Mouse (Mus musculus) intestine, postnatal 0 days (tissue): ENCODE measurements around the gene Spem1. TPM values are rescaled to one million over a fixed set of nuclear protein-coding genes. Genes with fewer than 3 reads are reported as not detected.

ENCODE experiments used
- ATAC-seq: fragments of 200-750 bp; cut with Nextera tagmentation; 2 replicates; pipeline ENCODE4 v1.8.0; 2017; ENCODE audit warnings: mild to moderate bottlenecking, moderate TSS enrichment, moderate library complexity
- H3K27ac ChIP-seq: fragments of 300-500 bp; sonication (generic); 2 replicates; pipeline ENCODE4 v1.5.1; 2014; ENCODE audit warnings: mild to moderate bottlenecking, low read depth, low read length, moderate library complexity
- H3K27me3 ChIP-seq: fragments of 300-500 bp; sonication (generic); replicated peaks from 2 replicates; pipeline ENCODE4 v1.6.1; 2014; ENCODE audit warnings: low read length, mixed read lengths; ENCODE audit not compliant: control insufficient read depth, insufficient read depth
- H3K36me3 ChIP-seq: fragments of 300-500 bp; sonication (generic); 2 replicates; pipeline ENCODE4 v1.6.1; 2014; ENCODE audit warnings: mild to moderate bottlenecking, moderate library complexity; ENCODE audit not compliant: control insufficient read depth, insufficient read depth
- H3K4me1 ChIP-seq: fragments of 300-500 bp; sonication (generic); replicated peaks from 2 replicates; pipeline ENCODE4 v1.6.1; 2014; ENCODE audit warnings: antibody characterized with exemption, low read length, mixed read lengths; ENCODE audit not compliant: control insufficient read depth, insufficient read depth
- H3K4me2 ChIP-seq: fragments of 300-500 bp; sonication (generic); replicated peaks from 2 replicates; pipeline ENCODE4 v1.6.1; 2014; ENCODE audit warnings: low read depth, mild to moderate bottlenecking, moderate library complexity
- H3K4me3 ChIP-seq: fragments of 300-500 bp; sonication (generic); 2 replicates; pipeline ENCODE4 v1.5.1; 2014; ENCODE audit warnings: low read depth, low read length
- H3K9ac ChIP-seq: fragments of 300-500 bp; sonication (generic); 2 replicates; pipeline ENCODE4 v1.6.1; 2014; ENCODE audit warnings: mild to moderate bottlenecking, low read depth, low read length
- H3K9me3 ChIP-seq: fragments of 300-500 bp; sonication (generic); 2 replicates; pipeline ENCODE4 v1.6.1; 2016; ENCODE audit warnings: mixed run types; ENCODE audit not compliant: control insufficient read depth
- CTCF ChIP-seq: sonication (generic); IDR thresholded peaks from 2 replicates; pipeline ENCODE4 v1.5.1; 2016; ENCODE audit warnings: low read depth, mild to moderate bottlenecking, control low read depth, antibody characterized with exemption, moderate library complexity
- WGBS: fragments of 180-500 bp; shearing (Covaris S2); extraction: QIAGEN DNeasy Blood & Tissue Kit; methylation state at CpG from one replicate; pipeline ENCODE4 v1.1.7; 2014; 5-methylcytosine and 5-hydroxymethylcytosine counted together
- polyA plus RNA-seq: library from polyadenylated mRNA; unstranded; fragments of >200 nt; fragmentation: Nextera tagmentation; extraction: Ambion mirVana; gene quantifications from 2 replicates; pipeline ENCODE4 v1.2.1, GENCODE M21; 2015

Gene Spem1
- polyA plus RNA-seq, 1 experiment from 2014 or later, result not detected

GRCm38 (mm10) chr11:69828832-69829231 lies 6.9 kb upstream of the Spem1 start:
- Histone ChIP-seq H3K9me3 (no peaks in the 10 kb centered on the region), H3K36me3 (peaks cover 20% of the 10 kb centered on the region; the same call in 1 of the 2 replicates), H3K27me3 (0 out of 2 replicates have a peak, but pooled peaks cover under 1% of the 10 kb centered on the region), H3K4me3 (no peak overlapping the region), H3K4me2 (no peak overlapping the region), H3K27ac (no peak overlapping the region), H3K4me1 (no peaks in the 10 kb centered on the region), H3K9ac (no peak overlapping the region)
- ATAC-seq, result no peak
- no peak for TF ChIP-seq CTCF
- WGBS, result 55% methylated on average over 5 of the region's 5 CpGs

- H3K36me3 ChIP-seq, result peaks cover 20% of the 10 kb centered on the region; the same call in 1 of the 2 replicates
- no peak for ATAC-seq
- WGBS, result 61% methylated on average over 2 of the region's 2 CpGs
- H3K27ac ChIP-seq, result no peak overlapping the region
- H3K9ac ChIP-seq, result 0 out of 2 replicates have a peak overlapping the region, but pooled peaks have one; percentile 7
- H3K27me3 ChIP-seq, result no peaks in the 10 kb centered on the region
- no peak for TF ChIP-seq CTCF
- no peaks in the 10 kb centered on the region for H3K9me3 ChIP-seq
- H3K4me1 ChIP-seq, result no peaks in the 10 kb centered on the region
- no peak overlapping the region for H3K4me3 ChIP-seq
- no peak overlapping the region for H3K4me2 ChIP-seq
Measured at GRCm38 (mm10) chr11:69823456-69823855, 1.5 kb upstream of the Spem1 start.

GRCm38 (mm10) chr11:69818871-69819270 lies 3.1 kb downstream of the Spem1 start:
- Histone ChIP-seq H3K4me1 (no peaks in the 10 kb centered on the region), H3K27me3 (no peaks in the 10 kb centered on the region), H3K27ac (no peak overlapping the region), H3K9me3 (no peaks in the 10 kb centered on the region), H3K4me2 (no peak overlapping the region), H3K9ac (no peak overlapping the region), H3K36me3 (no peaks in the 10 kb centered on the region), H3K4me3 (no peak overlapping the region)
- TF ChIP-seq CTCF, result no peak
- WGBS, result 91% methylated on average over 8 of the region's 8 CpGs
- no peak for ATAC-seq

- H3K27me3 ChIP-seq, result no peaks in the 10 kb centered on the region
- WGBS, result 83% methylated on average over 2 of the region's 2 CpGs
- no peaks in the 10 kb centered on the region for H3K4me1 ChIP-seq
- no peak within 1 kb of the TSS for H3K9ac ChIP-seq
- no peak for TF ChIP-seq CTCF
- no peak for ATAC-seq
- H3K4me3 ChIP-seq, result no peak within 1 kb of the TSS
- no peaks in the 10 kb centered on the region for H3K36me3 ChIP-seq
- H3K27ac ChIP-seq, result no peak within 1 kb of the TSS
- no peak within 1 kb of the TSS for H3K4me2 ChIP-seq
- H3K9me3 ChIP-seq, result no peaks in the 10 kb centered on the region
Measured at GRCm38 (mm10) chr11:69818365-69818764, 3.6 kb downstream of the Spem1 start, which contains the start of gene Spem2. Gene Spem2, minus strand, starts transcription at chr11:69818465.

- H3K4me3 ChIP-seq, result no peak overlapping the region
- no peak for TF ChIP-seq CTCF
- ATAC-seq, result peak; percentile 85
- no peaks in the 10 kb centered on the region for H3K9me3 ChIP-seq
- no peak overlapping the region for H3K27ac ChIP-seq
- WGBS, result 60% methylated on average over 12 of the region's 12 CpGs
- no peak overlapping the region for H3K9ac ChIP-seq
- no peaks in the 10 kb centered on the region for H3K27me3 ChIP-seq
- no peaks in the 10 kb centered on the region for H3K36me3 ChIP-seq
- no peak overlapping the region; the same call in 1 of the 2 replicates for H3K4me2 ChIP-seq
- no peaks in the 10 kb centered on the region for H3K4me1 ChIP-seq
Measured at GRCm38 (mm10) chr11:69816520-69816919, 5.5 kb downstream of the Spem1 start.

- Histone ChIP-seq H3K27me3 (no peaks in the 10 kb centered on the region), H3K4me3 (no peak within 1 kb of the TSS), H3K9ac (no peak within 1 kb of the TSS), H3K27ac (no peak within 1 kb of the TSS), H3K36me3 (no peaks in the 10 kb centered on the region), H3K4me2 (no peak within 1 kb of the TSS), H3K9me3 (no peaks in the 10 kb centered on the region), H3K4me1 (no peaks in the 10 kb centered on the region)
- no peak for TF ChIP-seq CTCF
- ATAC-seq, result no peak
- 59% methylated on average over 10 of the region's 10 CpGs for WGBS
Measured at GRCm38 (mm10) chr11:69815155-69815554, 6.8 kb downstream of the Spem1 start, which contains the start of gene Gm39566. Gene Gm39566, minus strand, starts transcription at chr11:69815298.

- Histone ChIP-seq H3K4me2 (no peak overlapping the region), H3K36me3 (no peaks in the 10 kb centered on the region), H3K9ac (no peak overlapping the region), H3K27ac (no peak overlapping the region), H3K4me3 (no peak overlapping the region), H3K27me3 (no peaks in the 10 kb centered on the region), H3K4me1 (no peaks in the 10 kb centered on the region), H3K9me3 (no peaks in the 10 kb centered on the region)
- TF ChIP-seq CTCF, result 0 out of 2 replicates have a peak, but pooled peaks have one; percentile 16
- no peak for ATAC-seq
Measured at GRCm38 (mm10) chr11:69810280-69810679, 11.7 kb downstream of the Spem1 start.
